Mouse (Mus musculus): ENCODE results near the gene Nmnat3.

Nmnat3 gene

GRCm38 (mm10) chr9:98312622-98313374 is 25.6 kb downstream of the Nmnat3 start:
- no peak for DNase-seq

GRCm38 (mm10) chr9:98313587-98313986 is 26.4 kb downstream of the Nmnat3 start:
- no peak for DNase-seq

- DNase-seq = no peak
Measured at GRCm38 (mm10) chr9:98314059-98314650, 26.9 kb downstream of the Nmnat3 start.

DNA sequence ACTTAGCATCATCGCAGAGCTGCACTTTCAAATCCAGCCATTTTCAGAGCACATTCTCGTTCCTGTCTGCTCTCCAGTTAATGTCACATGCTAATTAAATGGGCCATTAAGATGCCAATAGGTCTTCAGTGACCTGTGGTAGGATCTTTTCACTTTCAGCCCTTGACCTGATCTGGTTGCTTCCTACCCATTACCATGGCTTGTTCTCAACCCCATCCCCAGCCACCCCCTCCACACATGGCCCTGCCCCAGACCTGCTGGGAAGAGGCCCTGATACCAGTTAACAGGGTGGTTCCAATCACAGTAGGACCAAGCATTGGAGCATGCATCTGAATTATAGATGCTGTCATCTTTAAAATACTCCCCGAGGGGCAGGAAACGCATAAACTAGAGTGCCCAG is 30.7 kb downstream of the Nmnat3 start:
- no peak for DNase-seq

DNA sequence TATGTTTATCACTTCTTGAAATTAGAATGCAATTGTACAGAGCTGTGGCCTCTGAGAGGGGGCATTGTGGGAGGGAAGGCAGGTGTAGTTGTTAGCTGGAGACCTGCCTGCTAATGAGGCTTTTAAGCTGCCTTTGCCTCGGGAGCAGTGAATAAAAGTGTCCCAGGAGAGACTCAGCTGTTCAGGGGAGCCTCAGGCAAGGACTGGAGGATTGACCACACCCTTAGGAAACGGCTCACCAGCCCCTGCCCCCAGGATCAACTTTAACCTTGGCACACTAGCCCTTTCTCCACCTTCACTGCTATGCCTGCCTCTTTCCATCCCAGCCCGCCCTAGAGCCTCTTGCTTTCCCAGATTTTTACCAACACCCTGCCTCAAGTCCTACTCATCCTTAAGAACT is 31.6 kb downstream of the Nmnat3 start:
- no peak for DNase-seq

DNA sequence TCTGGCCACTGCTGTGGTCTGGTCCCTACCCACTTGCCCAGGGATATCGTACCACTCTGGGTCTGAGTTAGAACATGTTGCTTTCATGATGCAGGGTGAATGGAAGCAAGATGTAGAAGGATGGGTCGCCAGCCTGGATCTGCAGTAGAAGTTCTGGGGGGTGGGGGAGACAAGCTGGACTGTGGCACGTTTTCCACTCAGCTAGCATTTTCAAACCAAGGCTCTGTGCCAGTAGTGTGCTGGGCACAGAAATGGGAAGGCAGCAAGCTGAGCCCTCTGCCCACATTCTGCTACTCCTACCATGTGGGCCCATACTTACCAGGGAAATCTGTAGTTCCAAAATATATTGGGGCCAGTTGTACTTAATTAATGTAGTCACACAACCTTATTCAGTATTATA is 33.5 kb downstream of the Nmnat3 start:
- DNase-seq = no peak

GRCm38 (mm10) chr9:98326088-98326487 is 38.9 kb downstream of the Nmnat3 start:
- no peak for DNase-seq

DNA sequence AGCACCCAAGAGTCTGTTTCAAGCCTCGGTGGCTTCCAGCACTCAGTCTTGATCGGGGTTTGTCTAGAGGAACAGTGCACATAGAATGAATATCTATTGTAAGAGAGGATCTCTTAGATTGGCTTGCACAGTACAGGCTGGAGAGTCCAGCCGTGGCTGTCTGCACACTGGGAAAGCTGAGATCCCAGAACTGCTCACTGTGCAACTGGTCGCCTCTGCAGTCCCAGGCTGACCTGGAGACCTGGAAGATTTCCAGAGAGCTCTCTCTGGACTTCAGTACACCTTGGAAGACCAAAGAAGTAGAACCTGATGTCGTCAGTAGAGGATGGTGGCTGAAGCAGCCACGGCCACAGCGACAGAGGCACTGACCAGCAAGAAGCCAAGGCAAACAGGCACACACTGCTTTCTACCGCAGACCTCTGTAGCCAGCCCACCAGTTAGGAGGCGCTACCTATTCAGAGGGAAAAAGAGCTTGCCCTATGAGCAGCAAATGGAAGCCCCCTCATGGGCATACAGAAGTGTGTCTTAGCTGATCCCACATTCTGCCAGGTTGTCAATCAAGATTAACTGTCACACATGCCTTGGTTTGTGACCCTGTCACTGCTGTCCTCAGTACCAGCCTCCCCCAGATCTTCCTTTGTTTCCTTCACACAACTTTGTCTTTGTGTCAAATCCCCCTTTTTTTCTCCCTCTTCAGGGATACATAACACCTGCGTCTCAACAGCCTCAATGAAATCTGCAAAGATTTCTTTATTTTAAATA is 41.4 kb downstream of the Nmnat3 start:
- DNase-seq = peak in 1 of 2 experiments; percentile 29

DNA sequence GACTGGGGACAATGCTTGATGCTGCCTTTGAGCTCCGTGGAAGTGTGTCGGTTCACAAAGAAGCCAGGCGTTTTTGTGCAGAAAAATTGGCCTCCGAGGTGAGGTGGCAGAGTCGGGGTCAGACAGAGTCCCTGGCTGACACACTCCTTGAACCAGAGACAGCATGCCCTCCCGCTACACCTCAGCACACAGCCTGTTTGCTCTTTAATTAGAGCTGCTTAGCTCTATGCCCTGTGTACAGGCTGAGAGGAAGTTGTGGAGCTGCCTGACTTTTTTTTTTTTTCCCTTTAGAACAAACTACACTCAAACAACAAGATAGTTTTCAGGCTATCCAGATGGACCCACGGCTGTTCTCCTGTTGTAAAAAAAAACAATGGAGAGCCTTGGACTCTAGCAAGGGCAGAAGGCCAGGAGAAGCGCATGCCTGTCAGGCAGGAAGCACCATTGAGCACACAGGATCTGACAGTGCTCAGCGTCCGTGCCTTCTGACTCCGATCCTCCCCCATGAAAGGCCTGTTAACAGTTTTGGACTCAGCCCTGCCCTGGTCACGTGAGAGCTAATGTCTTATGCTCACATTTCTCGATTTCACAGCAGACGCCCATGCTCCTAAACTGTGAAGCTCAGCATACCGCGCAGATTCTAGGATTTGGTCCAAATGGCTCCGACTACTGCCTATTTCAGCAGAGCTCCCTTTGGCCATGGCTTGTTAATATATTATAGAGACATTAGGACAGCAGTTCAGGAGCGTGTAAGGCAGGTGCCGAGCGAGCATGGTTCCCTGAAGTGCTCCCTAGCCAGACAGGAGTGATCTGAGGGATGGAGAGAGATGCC is 42.3 kb downstream of the Nmnat3 start:
- peak; percentile 48 to 73 for DNase-seq

DNA sequence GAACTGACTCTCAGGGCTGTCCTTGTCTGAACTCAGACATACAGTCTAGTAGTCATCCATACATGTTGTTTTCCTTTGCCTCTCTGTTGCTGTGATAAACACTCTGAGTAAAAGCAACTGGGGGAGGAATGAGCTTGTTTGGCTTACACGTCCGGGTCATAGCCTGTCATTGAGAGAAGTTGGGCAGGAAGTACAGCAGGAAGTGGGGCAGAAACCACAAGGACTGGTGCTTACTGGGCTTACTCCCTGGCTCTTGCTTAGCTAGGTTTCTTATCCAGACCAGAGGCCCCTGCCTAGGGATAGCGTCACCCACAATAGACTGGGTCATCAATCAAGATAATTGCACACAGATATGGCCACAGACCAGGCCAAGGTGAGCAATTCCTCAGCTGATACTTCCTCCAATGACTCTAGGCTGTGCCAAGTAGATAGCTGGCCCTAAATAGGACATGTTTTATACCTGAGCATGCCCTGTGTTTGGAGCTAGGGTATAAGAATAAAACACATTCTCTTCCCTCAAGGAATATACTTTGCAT is 46.1 kb downstream of the Nmnat3 start:
- no peak for DNase-seq

DNA sequence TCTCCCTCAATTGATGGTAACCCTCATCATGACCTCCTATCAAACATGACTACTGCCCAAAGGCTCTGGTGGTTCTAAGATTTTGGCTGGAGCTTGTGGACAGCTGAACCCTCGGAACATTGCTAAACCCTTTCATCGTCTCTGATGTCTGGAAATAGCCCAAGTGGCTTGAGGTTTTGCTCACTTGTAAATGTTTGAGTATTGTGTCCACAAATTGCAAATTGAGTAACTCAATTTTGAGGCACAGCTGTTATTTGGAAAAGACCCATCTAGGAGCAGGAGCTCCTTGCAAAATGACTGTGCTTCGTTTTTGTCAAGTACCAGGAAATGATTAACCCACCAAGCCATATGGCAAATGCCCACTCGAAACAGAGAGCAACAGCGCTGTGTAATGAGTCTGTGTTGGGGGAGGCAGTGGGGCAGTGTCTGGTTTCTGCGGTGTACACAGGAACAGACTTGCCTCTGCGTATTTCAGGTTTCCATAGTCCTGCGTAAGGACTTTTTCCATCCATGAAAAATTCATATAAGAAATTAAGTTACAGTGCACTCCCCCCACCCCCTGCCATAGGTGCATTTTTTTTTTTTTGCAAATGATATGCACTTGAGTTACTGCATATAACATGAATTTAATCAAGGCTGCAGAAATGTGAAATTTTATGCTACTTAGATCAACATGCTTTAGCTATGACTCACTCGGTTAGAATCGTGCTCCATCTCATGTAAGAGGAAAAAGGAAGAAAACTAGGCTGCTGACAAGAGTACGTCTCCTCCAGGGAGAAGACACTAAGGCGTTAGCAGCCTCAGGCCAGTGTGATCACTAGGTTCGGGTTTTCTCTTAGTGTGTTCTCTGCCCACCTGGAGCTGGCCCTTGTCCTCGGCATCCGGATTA is 50.9 kb downstream of the Nmnat3 start:
- no peak for DNase-seq

- DNase-seq = no peak
Measured at GRCm38 (mm10) chr9:98339971-98340370, 52.7 kb downstream of the Nmnat3 start.

- peak; percentile 18 to 45 for DNase-seq
Measured at GRCm38 (mm10) chr9:98340427-98340826, 53.2 kb downstream of the Nmnat3 start.

GRCm38 (mm10) chr9:98345840-98346239 is 58.6 kb downstream of the Nmnat3 start:
- DNase-seq = no peak

- no peak for DNase-seq
Measured at GRCm38 (mm10) chr9:98346240-98346639, 59.0 kb downstream of the Nmnat3 start.

- DNase-seq = no peak
Measured at GRCm38 (mm10) chr9:98347021-98347420, 59.8 kb downstream of the Nmnat3 start.

- DNase-seq = no peak
Measured at GRCm38 (mm10) chr9:98350318-98351144, 63.3 kb downstream of the Nmnat3 start.

GRCm38 (mm10) chr9:98352332-98352731 is 65.1 kb downstream of the Nmnat3 start:
- no peak for DNase-seq

GRCm38 (mm10) chr9:98354919-98355318 is 67.7 kb downstream of the Nmnat3 start:
- no peak for DNase-seq

- no peak for DNase-seq
Measured at GRCm38 (mm10) chr9:98361047-98361446, 73.8 kb downstream of the Nmnat3 start.

GRCm38 (mm10) chr9:98366075-98366474 is 78.8 kb downstream of the Nmnat3 start:
- no peak for DNase-seq
